Mouse (Mus musculus): ENCODE measurements around the gene Farp2.
"Not testable (repeated sequence)": the region's sequence is repeated elsewhere in the genome, so short reads cannot be mapped to it uniquely, and the experiment has no call there.

Farp2 gene

DNA sequence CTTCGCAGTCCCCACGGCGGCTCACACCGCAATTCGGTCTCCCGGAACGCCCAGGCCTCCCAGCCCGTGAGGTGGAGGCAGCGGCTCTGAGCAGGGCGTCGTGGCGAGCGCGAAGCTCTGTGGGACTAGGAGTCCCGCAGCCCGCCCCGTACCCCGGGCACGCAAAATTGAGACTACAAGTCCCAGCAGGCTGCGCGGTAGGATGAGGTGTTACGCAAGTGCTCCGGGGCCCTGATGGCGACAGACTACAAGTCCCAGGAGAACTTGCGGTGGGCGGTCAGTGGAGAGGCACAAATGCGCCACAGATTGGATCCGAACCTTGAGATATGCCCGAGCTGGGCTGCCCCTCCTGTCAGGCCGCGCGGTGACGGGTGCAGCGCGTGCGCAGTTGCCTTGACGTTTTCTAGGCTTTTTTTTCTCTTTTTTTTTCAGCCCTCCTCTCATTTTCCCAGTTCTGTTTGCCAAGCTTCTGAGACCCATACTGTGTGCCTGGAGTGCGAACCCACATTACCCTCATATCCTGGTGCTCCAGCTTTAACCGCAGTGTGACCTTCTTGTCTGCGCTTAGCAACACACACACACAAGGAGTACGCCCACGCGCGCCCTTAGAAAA lies 123.8 kb downstream of the Farp2 start:
- peak; percentile 99 for DNase-seq

DNA sequence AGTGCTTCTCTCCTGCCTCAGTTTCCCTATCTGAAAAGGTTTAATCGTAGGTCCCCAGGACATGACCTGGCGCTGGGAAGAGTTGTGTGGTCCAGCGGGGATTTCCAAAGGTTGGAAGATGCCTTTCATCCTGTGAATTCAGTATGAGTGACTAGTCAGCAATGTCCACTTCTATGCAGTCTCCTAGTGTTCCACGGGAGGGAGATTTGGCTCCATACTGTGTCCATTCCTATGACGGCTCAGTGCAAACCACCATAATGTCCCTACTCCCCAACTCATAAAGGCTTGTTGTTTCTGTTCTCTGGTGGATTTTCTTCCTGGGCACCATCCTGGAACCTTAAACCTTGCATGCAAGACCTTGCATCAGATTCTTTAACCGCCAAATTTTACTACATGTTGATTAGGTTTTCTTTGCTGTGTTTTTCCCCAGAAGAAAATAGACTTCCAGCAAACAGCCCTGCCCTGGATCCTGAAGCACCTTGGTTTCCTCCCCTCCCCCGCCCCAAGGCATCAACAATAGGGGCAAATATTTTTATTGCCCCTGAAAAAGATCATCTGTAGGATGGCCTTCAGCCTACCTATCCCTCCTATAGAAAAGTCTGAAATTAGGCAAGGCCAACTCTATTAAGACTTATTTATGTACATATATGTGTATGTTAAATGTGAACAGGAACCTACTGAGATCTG lies 124.5 kb downstream of the Farp2 start:
- DNase-seq: peak; percentile 49

DNA sequence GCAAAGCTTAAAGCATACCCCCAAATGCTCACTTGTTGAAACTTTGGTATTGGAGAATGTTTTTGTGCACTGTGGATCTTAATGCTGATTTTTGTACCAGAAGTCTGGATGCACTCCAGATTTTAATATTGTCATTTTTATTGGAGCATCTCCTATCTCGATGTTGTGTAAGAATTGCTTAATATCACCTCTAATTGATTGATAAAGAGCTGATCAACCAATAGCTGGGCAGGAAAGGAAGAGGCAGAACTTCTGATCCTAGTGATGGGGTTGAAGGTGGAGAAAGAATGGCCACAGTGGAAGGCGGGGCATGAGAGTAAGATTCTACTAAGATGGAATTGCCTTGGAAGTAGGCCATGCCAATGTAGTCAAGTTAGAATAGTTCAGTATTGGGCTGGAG lies 130.1 kb downstream of the Farp2 start:
- DNase-seq: no peak

DNA sequence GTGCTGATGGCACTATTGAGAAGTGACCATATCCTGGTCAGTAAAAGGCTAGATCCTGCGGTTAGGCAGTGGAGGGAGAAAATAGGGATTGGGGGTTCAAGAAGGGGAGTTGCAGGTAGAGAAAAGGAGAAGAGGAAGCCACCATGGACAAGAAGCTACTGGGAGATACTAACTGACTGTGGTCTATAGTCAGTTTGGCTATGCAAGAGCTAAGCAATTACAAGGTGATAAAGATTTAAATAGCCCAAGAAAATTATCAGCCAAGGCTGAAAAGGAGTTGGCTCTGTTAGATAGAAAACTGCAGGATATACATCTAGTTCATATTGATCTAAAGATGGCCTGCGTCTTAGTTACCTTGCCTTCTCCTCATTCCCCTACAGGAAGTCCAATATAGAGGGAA lies 130.8 kb downstream of the Farp2 start:
- no peak for DNase-seq

DNA sequence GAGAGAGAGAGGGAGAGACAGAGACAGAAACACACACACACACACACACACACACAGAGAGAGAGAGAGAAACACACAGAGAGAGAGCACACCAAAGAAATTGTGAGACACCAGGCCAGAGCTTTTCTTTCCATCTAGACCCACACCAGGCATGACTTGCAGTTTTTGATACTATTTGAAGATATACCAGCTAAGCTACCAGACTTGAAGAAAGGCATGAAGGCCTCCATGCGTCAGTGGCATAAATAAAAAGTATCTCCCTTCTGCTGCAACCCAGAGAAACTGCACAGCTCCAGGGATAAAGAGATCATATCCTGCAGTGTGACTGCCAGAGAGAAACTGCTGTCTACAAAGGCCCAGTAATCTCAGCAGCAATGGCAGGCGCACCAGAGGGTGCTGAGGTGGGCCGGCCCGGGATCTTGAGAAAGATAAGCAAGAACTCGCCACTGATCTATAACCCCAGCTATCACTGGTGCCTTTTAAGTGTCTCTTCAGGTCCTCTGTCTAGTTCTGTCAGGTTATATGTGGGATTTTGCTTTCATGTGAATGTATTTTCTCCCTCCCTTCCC lies 137.8 kb downstream of the Farp2 start:
- DNase-seq: no peak

DNA sequence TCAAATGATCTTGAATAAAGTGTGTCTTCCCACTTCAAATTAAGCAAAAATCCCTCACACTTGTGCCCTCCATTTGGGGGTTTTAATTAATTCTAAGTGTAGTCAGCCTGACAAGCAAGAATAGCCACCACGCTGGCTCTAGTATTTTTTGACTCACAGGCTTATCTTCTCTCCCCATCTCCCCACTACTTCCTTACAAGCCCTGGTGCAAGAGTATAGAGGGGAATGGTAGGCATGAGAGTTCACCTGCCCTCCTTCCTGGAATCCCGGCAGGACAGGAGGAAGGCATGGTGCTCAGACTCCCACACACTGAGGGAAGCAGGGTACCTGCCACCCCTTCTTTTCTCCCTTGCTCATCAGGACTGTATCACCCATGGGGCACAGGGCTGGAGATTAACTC lies 142.4 kb downstream of the Farp2 start:
- DNase-seq: no peak

DNA sequence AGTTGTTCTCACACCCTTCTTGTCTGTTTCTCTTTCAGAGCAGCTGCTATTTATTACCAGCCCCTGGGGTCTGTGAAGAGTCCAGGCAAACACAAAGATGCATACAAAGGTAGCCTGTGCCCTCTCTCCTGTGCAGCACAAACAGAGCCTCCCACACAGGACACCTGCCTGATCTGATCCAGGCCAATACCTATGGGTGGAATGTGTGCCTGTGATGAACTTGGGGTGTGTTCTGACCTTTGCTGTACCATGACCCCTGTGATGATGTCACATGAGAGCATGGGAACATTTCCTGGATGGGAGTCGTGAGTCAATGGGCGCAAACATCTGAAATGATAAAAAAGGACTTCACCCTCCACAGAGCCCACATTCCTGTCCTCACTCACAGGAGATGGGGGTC lies 142.9 kb downstream of the Farp2 start:
- no peak for DNase-seq

DNA sequence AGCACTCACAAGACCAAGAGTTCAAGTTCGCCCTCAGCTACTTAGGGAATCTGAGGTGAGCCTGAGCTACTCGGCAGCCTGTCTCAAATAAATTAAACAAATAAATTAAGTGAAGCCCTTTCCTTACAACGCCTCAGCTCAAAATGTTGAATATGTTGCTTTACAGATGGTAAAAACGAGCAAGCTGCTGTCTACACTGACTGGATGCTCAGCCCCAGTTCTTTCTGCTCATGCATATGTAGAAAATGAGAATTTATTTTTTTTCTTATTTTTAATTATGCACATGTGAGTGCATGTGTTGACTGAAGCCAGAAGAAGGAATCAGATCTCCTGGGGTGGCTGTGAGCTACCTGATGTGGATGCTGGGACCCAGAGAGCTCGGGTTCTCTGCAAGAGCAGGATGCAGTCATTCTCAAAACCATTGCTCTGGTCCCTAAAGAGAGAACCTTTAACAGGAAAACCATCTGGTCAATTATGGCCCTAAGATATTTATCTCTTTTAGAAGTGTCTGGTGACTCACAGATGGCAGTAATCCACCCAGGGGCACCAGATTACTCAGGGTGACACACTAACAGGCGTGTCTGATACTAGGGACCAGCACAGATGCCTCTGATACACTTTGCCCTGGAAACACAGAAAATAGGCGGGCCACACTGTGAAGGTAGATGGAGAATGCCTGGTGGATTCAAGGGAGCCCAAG lies 144.6 kb downstream of the Farp2 start:
- DNase-seq: no peak

DNA sequence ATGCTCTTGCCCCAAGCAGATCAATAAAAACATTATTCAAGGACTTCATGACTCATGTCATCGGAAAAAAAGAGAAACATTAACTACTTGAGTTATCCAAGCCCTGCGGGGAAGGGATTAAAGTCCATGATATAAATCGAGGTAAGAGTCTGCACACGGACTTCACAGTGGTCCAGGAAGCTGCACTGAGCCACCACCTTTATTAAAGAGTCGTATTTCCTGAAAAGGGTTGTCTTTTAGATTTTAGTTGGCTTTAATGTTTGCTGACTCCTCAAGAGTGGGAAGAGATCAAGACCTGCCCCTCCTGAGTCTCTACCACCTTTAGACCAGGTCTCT lies 145.1 kb downstream of the Farp2 start:
- no peak for DNase-seq

DNA sequence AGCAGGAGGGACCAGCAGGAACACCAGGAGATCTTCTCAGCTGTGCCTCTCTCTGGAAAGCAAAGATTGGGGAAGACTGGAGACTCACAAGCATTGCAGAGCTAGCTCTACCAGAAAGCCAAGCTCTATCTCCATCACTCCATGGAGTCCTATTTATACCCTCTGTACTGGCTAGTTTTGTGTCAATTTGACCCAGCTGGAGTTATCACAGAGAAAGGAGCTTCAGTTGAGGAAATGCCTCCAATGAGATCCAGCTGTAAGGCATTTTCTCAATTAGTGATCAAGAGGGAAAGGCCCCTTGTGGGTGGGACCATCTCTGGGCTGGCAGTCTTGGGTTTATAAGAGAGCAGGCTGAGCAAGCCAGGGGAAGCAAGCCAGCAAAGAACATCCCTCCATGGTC lies 146.7 kb downstream of the Farp2 start, which contains the start of gene Stk25:
Gene Stk25 (minus strand): TSS at position 101 of the 400 bp plus-strand sequence.
- DNase-seq: not testable (repeated sequence)

DNA sequence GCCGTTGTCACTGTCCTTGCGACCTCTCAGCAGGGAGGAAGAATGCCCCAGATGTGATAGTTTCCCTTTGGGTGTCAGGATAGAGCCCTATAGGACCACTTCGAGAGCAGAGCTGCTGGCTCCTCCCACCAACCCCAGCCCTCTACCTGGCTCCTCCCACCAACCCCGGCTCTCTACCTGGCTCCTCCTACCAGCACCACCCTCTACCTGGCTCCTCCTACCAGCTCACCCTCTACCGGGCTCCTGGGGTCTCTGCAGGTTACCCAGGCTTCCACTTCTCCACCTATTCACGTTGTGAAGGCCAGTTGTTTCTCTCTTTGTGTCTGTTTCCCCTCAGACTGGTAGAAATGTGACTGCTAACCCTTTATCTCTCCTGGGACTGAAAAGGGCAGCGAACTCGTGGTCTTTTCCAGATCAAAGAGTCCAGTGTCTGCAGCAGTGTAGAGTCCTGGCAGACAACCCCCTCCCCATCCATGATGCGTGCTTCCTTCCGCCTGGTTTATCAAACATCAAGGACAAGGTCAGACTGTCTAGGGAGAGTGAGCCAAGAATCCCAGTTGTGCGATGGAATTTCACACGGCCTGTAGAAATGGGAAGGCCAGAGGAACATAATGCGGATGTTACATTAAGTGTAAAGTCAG lies 156.0 kb downstream of the Farp2 start:
- peak; percentile 36 for DNase-seq

DNA sequence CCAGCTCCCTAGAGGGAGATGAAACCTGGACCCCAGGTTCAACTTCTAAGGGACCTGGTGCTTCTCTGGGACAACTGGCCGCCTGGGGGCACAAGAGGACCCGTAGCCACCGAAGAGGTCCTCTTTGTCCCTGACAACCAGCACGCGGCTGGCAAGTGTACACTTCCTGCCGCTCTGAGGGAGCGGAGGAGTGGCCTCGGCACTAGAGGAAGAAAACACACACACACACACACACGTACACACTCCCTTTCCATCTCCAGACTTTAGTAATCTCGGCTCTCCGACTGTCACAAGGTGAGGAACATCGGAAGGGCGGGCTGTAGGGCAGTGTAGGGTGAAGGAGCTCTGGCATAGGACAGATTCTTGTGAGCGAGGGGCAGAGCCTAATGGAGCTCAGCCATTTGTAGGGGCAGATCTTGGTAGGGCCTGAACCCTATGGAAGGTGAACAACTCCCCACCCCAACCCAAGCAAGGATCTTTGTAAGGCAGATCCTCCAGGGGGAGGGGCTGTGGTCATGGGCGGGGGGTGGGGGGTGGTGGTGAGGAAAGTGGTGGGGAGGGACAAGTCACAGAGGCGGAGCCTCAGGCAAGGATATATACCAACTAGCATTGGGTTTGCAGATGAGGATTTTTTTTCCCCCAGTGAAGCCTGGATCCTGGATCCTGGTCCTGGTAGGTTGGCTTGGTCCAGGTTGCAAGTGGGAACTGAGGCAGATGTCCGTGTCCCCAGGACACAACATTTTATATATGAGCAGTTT lies 157.1 kb downstream of the Farp2 start:
- DNase-seq: peak; percentile 89

DNA sequence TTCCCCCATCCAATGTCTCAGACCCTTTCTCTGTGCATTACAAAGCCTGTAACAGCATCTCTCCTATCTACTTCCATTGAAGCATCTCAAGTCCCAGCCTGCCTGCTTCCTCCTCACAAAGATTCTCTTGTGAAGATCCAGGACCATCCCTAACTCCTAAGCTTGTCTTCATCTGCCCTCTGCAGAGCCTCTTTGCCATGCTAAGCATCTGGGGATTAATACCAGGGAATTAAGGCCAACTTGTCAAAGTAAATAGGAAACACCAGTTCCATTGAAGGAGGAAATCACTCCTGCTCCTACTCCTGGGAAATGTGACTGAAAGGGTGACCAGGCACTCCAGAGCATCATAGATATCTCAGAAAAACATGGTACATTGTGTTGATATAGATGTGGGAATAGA lies 158.1 kb downstream of the Farp2 start:
- DNase-seq: no peak

All from embryo, embryonic 11 days (tissue).